Mouse (Mus musculus) liver, embryonic 14.5 days (tissue): ENCODE data around the gene Pcdh15.

Experiments
- CTCF ChIP-seq: IDR thresholded peaks from 2 replicates; pipeline ENCODE4 v1.5.1; 2016; ENCODE audit warnings: antibody characterized with exemption, low read depth, control low read depth
- EP300 ChIP-seq: IDR thresholded peaks from 2 replicates; pipeline ENCODE4 v1.6.1; 2016; ENCODE audit warnings: antibody characterized with exemption, low read depth

GRCm38 (mm10) chr10:74217268-74217667 lies 1118.1 kb downstream of the Pcdh15 start:
- TF ChIP-seq CTCF (no peak), EP300 (no peak)
